Mouse (Mus musculus) ovary, postnatal 10 days (tissue): ENCODE measurements around the gene Npas1.

Experiments
- DNase-seq: peaks from one replicate; pipeline ENCODE4 v3.0.0; 2022; ENCODE audit warnings: low spot score

The Npas1 gene

GRCm38 (mm10) chr7:16417141-16417771 lies 60.3 kb downstream of the Npas1 start:
- no peak for DNase-seq

GRCm38 (mm10) chr7:16415426-16415825 lies 62.1 kb downstream of the Npas1 start:
- no peak for DNase-seq

- DNase-seq = no peak
Measured at GRCm38 (mm10) chr7:16412930-16413329, 64.6 kb downstream of the Npas1 start.

- no peak for DNase-seq
Measured at GRCm38 (mm10) chr7:16412220-16412896, 65.2 kb downstream of the Npas1 start.

- DNase-seq = no peak
Measured at GRCm38 (mm10) chr7:16411100-16411499, 66.4 kb downstream of the Npas1 start.

- no peak for DNase-seq
Measured at GRCm38 (mm10) chr7:16406978-16407377, 70.5 kb downstream of the Npas1 start.
